Mouse (Mus musculus): ENCODE measurements at regions not wholly inside any gene's neighbourhood (a gene's known extent, or its start where the extent isn't known, plus 50 kb on each side); places are given as distances from the start of the nearest gene placed in this dataset.

DNA sequence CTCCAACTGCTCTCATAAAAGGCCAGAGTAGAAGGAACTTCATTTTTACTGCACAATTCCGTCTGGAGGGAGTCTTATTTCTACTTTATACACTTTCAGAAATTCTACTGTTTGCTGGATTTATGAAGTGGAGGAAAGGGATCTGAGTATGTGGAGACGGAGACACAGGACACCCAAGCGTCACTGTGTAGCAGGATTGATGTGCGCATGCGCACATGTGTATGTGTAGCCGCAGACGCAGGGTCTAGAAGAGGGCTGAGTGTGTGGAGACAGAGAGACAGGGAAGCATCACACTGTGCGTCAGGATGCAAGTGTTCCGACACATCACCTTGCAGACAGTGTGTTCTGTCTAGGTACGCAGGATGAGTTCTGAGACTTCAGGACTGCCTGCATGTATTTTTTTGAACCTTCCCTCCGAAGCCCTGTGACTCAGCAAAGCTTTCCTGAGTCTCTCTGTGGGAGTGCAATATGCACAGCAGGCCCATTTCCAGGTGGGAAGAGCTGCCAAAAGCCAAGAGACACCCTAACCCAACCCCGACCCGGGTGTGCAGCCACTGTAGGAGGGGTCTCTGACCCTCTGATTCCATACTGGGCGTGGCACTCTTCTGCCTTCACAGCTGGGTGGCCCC lies 67.1 kb upstream of the Fam19a5 start:
- in situ Hi-C loops (cut with MboI, MseI) = no loop called here

DNA sequence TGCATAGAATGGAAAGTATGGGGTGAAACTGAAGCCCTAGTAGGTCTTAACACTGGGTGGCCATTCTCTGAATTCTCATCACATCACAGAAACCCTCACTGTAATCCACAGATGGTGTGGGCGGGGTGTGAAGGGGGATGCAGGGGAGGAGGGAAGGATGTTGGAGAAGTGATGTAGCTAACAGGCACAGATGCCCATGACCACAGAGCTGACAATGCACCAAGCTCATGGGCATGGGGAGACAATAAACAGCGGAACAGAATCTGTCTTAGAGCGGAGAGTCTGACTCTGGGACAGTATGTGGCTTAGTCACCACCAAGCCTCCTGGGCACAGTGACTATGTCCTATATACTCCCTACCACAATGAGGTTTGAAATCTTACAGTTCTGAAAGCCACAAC lies 63.3 kb upstream of the Fam19a5 start:
- in situ Hi-C loops (cut with MboI, MseI) = no loop called here
